Mouse (Mus musculus) kidney, postnatal 0 days (tissue): ENCODE data around the gene Tyrobp. TPM values are rescaled to one million over a fixed set of nuclear protein-coding genes. Genes with fewer than 3 reads are reported as not detected.

ENCODE experiments used
- ATAC-seq: fragments of 200-750 bp; cut with Nextera tagmentation; replicated peaks from 2 replicates; pipeline ENCODE4 v1.8.0; 2017; ENCODE audit warnings: low read depth, moderate number of reproducible peaks, moderate TSS enrichment, moderate library complexity; ENCODE audit not compliant: low FRiP score
- DNase-seq: peaks from one replicate; pipeline ENCODE4 v3.0.0-alpha.2; 2016; ENCODE audit warnings: low spot score
- H3K27ac ChIP-seq: fragments of 300-500 bp; sonication (generic); 2 replicates; pipeline ENCODE4 v1.5.1; 2014; ENCODE audit warnings: mild to moderate bottlenecking
- H3K27me3 ChIP-seq: fragments of 300-500 bp; sonication (generic); 2 replicates; pipeline ENCODE4 v1.6.1; 2014; ENCODE audit warnings: low read length, mixed read lengths; ENCODE audit not compliant: insufficient read depth
- H3K36me3 ChIP-seq: fragments of 300-500 bp; sonication (generic); 2 replicates; pipeline ENCODE4 v1.6.1; 2014; ENCODE audit warnings: low read length, mixed read lengths; ENCODE audit not compliant: insufficient read depth
- H3K4me1 ChIP-seq: fragments of 300-500 bp; sonication (generic); replicated peaks from 2 replicates; pipeline ENCODE4 v1.6.1; 2014; ENCODE audit warnings: antibody characterized with exemption, low read length, mixed read lengths; ENCODE audit not compliant: insufficient read depth
- H3K4me2 ChIP-seq: fragments of 300-500 bp; sonication (generic); 2 replicates; pipeline ENCODE4 v1.6.1; 2014; ENCODE audit warnings: mild to moderate bottlenecking, low read length, moderate library complexity, mixed read lengths
- H3K4me3 ChIP-seq: fragments of 300-500 bp; sonication (generic); replicated peaks from 2 replicates; pipeline ENCODE4 v1.5.1; 2014; ENCODE audit warnings: low read depth, low read length
- H3K9ac ChIP-seq: fragments of 300-500 bp; sonication (generic); 2 replicates; pipeline ENCODE4 v1.6.1; 2014; ENCODE audit warnings: low read depth, low read length
- H3K9me3 ChIP-seq: fragments of 300-500 bp; sonication (generic); replicated peaks from 2 replicates; pipeline ENCODE4 v1.6.1; 2016; ENCODE audit warnings: low read length, inconsistent platforms, mixed read lengths
- CTCF ChIP-seq: IDR thresholded peaks from 2 replicates; pipeline ENCODE4 v1.5.1; 2016; ENCODE audit warnings: antibody characterized with exemption, low read depth, mild to moderate bottlenecking, moderate library complexity
- WGBS: fragments of 180-500 bp; shearing (Covaris S2); extraction: QIAGEN DNeasy Blood & Tissue Kit; methylation state at CpG from one replicate; pipeline ENCODE4 v1.1.7; 2014; 5-methylcytosine and 5-hydroxymethylcytosine counted together
- polyA plus RNA-seq: library from polyadenylated mRNA; unstranded; fragments of >200 nt; fragmentation: Nextera tagmentation; extraction: Ambion mirVana; gene quantifications from 2 replicates; pipeline ENCODE4 v1.2.1, GENCODE M21; 2015

The Tyrobp gene
- polyA plus RNA-seq, 1 experiment from 2014 or later, result 47.3 TPM

GRCm38 (mm10) chr7:30464816-30465300, 51.3 kb downstream of the Tyrobp start:
- Histone ChIP-seq H3K9ac (no peak overlapping the region), H3K4me1 (no peaks in the 10 kb centered on the region), H3K9me3 (no peaks in the 10 kb centered on the region), H3K27me3 (peaks cover 43% of the 10 kb centered on the region), H3K27ac (no peak overlapping the region), H3K4me3 (no peak overlapping the region), H3K36me3 (no peaks in the 10 kb centered on the region), H3K4me2 (no peak overlapping the region)
- DNase-seq (no peak), ATAC-seq (no peak)
- 12% methylated on average over 6 of the region's 6 CpGs for WGBS
- no peak for TF ChIP-seq CTCF

Other genes starting within 250 kb of the Tyrobp start
- gene Zfp146, start 244.0 kb upstream of the Tyrobp start, polyA plus RNA-seq, result 10.6 and 11.4 TPM in 2 replicates
- gene Cox7a1, start 229.6 kb upstream of the Tyrobp start, polyA plus RNA-seq, result 32.9 and 43.0 TPM in 2 replicates
- gene Capns1, start 214.9 kb upstream of the Tyrobp start, polyA plus RNA-seq, result 121 and 122 TPM in 2 replicates
- gene Polr2i, start 181.8 kb upstream of the Tyrobp start, polyA plus RNA-seq, result 148 and 157 TPM in 2 replicates
- gene Tbcb, start 181.5 kb upstream of the Tyrobp start, polyA plus RNA-seq, result 176 and 179 TPM in 2 replicates
- not detected in 2 replicates for gene Ovol3, start 178.0 kb upstream of the Tyrobp start, polyA plus RNA-seq
- gene Thap8, start 133.7 kb upstream of the Tyrobp start, polyA plus RNA-seq, result 0.11 and 0.27 TPM in 2 replicates
- gene Wdr62, start 133.3 kb upstream of the Tyrobp start, polyA plus RNA-seq, result 2.7 and 3.4 TPM in 2 replicates
- 22.7 and 23.3 TPM in 2 replicates for gene Clip3, start 122.0 kb upstream of the Tyrobp start, polyA plus RNA-seq
- gene Alkbh6, start 105.0 kb upstream of the Tyrobp start, polyA plus RNA-seq, result 95.3 and 101 TPM in 2 replicates
- 79.0 and 88.4 TPM in 2 replicates for gene Syne4, start 99.0 kb upstream of the Tyrobp start, polyA plus RNA-seq
- gene E130208F15Rik, start 92.0 kb upstream of the Tyrobp start, polyA plus RNA-seq, result not detected in 2 replicates
- gene Sdhaf1, start 89.9 kb upstream of the Tyrobp start, polyA plus RNA-seq, result 32.0 and 35.1 TPM in 2 replicates
- gene Lrfn3, start 51.0 kb upstream of the Tyrobp start, polyA plus RNA-seq, result 9.3 and 9.5 TPM in 2 replicates
- gene Hcst, start 6.1 kb downstream of the Tyrobp start, polyA plus RNA-seq, result 2.1 and 3.4 TPM in 2 replicates
- gene Nfkbid, start 8.0 kb downstream of the Tyrobp start, polyA plus RNA-seq, result 1.1 and 1.2 TPM in 2 replicates
- 24.1 and 25.4 TPM in 2 replicates for gene Aplp1, start 31.8 kb downstream of the Tyrobp start, polyA plus RNA-seq
- 0.65 and 1.5 TPM in 2 replicates for gene Kirrel2, start 43.9 kb downstream of the Tyrobp start, polyA plus RNA-seq
- 3.8 and 4.3 TPM in 2 replicates for gene Nphs1, start 44.6 kb downstream of the Tyrobp start, polyA plus RNA-seq
- gene Prodh2, start 79.9 kb downstream of the Tyrobp start, polyA plus RNA-seq, result 22.9 and 34.1 TPM in 2 replicates
- 4.2 TPM in 2 replicates for gene Arhgap33, start 121.3 kb downstream of the Tyrobp start, polyA plus RNA-seq
- 15.8 and 17.7 TPM in 2 replicates for gene Hspb6, start 138.4 kb downstream of the Tyrobp start, polyA plus RNA-seq
- gene Proser3, start 138.5 kb downstream of the Tyrobp start, polyA plus RNA-seq, result 5.2 and 5.6 TPM in 2 replicates
- gene Lin37, start 146.1 kb downstream of the Tyrobp start, polyA plus RNA-seq, result 37.6 and 40.8 TPM in 2 replicates
- gene U2af1l4, start 149.5 kb downstream of the Tyrobp start, polyA plus RNA-seq, result 100 and 102 TPM in 2 replicates
- gene Gm49396, start 149.6 kb downstream of the Tyrobp start, polyA plus RNA-seq, result 5.0 and 7.7 TPM in 2 replicates
- gene Psenen, start 149.9 kb downstream of the Tyrobp start, polyA plus RNA-seq, result 190 TPM in 2 replicates
- 2.4 and 2.5 TPM in 2 replicates for gene Igflr1, start 151.7 kb downstream of the Tyrobp start, polyA plus RNA-seq
- gene Kmt2b, start 175.0 kb downstream of the Tyrobp start, polyA plus RNA-seq, result 4.9 and 5.9 TPM in 2 replicates
- 0.92 and 1.6 TPM in 2 replicates for gene Zbtb32, start 185.1 kb downstream of the Tyrobp start, polyA plus RNA-seq
- 35.5 and 48.6 TPM in 2 replicates for gene Upk1a, start 199.1 kb downstream of the Tyrobp start, polyA plus RNA-seq
- gene Cox6b1, start 212.4 kb downstream of the Tyrobp start, polyA plus RNA-seq, result 1,603 and 1,723 TPM in 2 replicates
- gene Etv2, start 222.1 kb downstream of the Tyrobp start, polyA plus RNA-seq, result not detected in 2 replicates
- gene Rbm42, start 236.6 kb downstream of the Tyrobp start, polyA plus RNA-seq, result 110 and 112 TPM in 2 replicates